In genomic region chr9:89882583-89882982, GRCm38 (mm10) we compare ENCODE assay signal across 19 mouse cellular contexts. TPM values are rescaled to one million over a fixed set of nuclear protein-coding genes. Genes with fewer than 3 reads are reported as not detected.
DNase-seq lines count a peak whose midpoint lies in the region; ATAC-seq lines count a peak whose summit lies in the region.
"Had no signal": no experiment of that assay in that cellular context is flagged by ENCODE, and none has a peak within 500 bp of the region (broad histone marks: within the 10 kb centered on the region; RNA-seq: fewer than 3 reads in every experiment).

No protein-coding gene starts in this region.

- no peak overlapping the region for H3K9ac ChIP-seq in hindbrain, embryonic 14.5 days
- H3K9ac ChIP-seq in hindbrain, embryonic 13.5 days: no peak overlapping the region
- H3K9ac ChIP-seq in midbrain, embryonic 11.5 days (ENCODE audit: low read length): no peak overlapping the region
- H3K9ac ChIP-seq in midbrain, embryonic 15.5 days: no peak overlapping the region
- H3K9ac ChIP-seq: embryonic facial prominence, embryonic 12.5 days; forebrain, embryonic 12.5 days; heart, embryonic 13.5 days had no signal

- WGBS in hindbrain, embryonic 14.5 days: 49% methylated on average over 7 of the region's 7 CpGs
- 47% methylated on average over 7 of the region's 7 CpGs for WGBS in hindbrain, embryonic 13.5 days
- 46% methylated on average over 7 of the region's 7 CpGs for WGBS in midbrain, embryonic 11.5 days
- WGBS in midbrain, embryonic 15.5 days: 61% methylated on average over 7 of the region's 7 CpGs

- no peak for ATAC-seq in hindbrain, embryonic 14.5 days (ENCODE audit: low FRiP score)
- no peak for ATAC-seq in hindbrain, embryonic 13.5 days (ENCODE audit: low FRiP score)
- no peak for ATAC-seq in midbrain, embryonic 11.5 days (ENCODE audit: low FRiP score)
- no peak for ATAC-seq in midbrain, embryonic 15.5 days (replicated peaks)
- ATAC-seq in activated CD4-positive, CD25-positive, alpha-beta regulatory T cell, adult 4 months: no peak
- ATAC-seq: forebrain, embryonic 16.5 days; hindbrain, postnatal 0 days had no signal

- no peak overlapping the region for H3K27ac ChIP-seq in hindbrain, embryonic 14.5 days
- no peak overlapping the region for H3K27ac ChIP-seq in hindbrain, embryonic 13.5 days
- H3K27ac ChIP-seq in midbrain, embryonic 11.5 days (ENCODE audit: low read depth, low read length): no peak overlapping the region
- no peak overlapping the region for H3K27ac ChIP-seq in midbrain, embryonic 15.5 days
- H3K27ac ChIP-seq: embryonic facial prominence, embryonic 12.5 days; forebrain, embryonic 12.5 days; heart, embryonic 13.5 days; hindbrain, postnatal 0 days had no signal

- no peaks in the 10 kb centered on the region for H3K4me1 ChIP-seq in hindbrain, embryonic 14.5 days (replicated peaks; ENCODE audit: control insufficient read depth, insufficient read depth, low read length)
- H3K4me1 ChIP-seq in hindbrain, embryonic 13.5 days (replicated peaks): no peaks in the 10 kb centered on the region
- no peaks in the 10 kb centered on the region for H3K4me1 ChIP-seq in midbrain, embryonic 11.5 days (ENCODE audit: control insufficient read depth, insufficient read depth, low read length)
- no peaks in the 10 kb centered on the region for H3K4me1 ChIP-seq in midbrain, embryonic 15.5 days
- H3K4me1 ChIP-seq: embryonic facial prominence, embryonic 12.5 days; forebrain, embryonic 12.5 days; heart, embryonic 13.5 days had no signal

- peaks cover 37% of the 10 kb centered on the region for H3K27me3 ChIP-seq in hindbrain, embryonic 14.5 days (ENCODE audit: control insufficient read depth, insufficient read depth, low read length)
- H3K27me3 ChIP-seq in hindbrain, embryonic 13.5 days: peaks cover 57% of the 10 kb centered on the region
- H3K27me3 ChIP-seq in midbrain, embryonic 11.5 days (ENCODE audit: control insufficient read depth, insufficient read depth, low read length): peaks cover 24% of the 10 kb centered on the region
- peaks cover 16% of the 10 kb centered on the region for H3K27me3 ChIP-seq in midbrain, embryonic 15.5 days (replicated peaks)

- H3K4me3 ChIP-seq in hindbrain, embryonic 14.5 days (replicated peaks; ENCODE audit: low read length): no peak overlapping the region
- no peak overlapping the region for H3K4me3 ChIP-seq in hindbrain, embryonic 13.5 days
- no peak overlapping the region for H3K4me3 ChIP-seq in midbrain, embryonic 11.5 days (ENCODE audit: low read depth, low read length)
- H3K4me3 ChIP-seq in midbrain, embryonic 15.5 days: no peak overlapping the region
- H3K4me3 ChIP-seq: embryonic facial prominence, embryonic 12.5 days; forebrain, embryonic 12.5 days; heart, embryonic 13.5 days had no signal

- H3K4me2 ChIP-seq in hindbrain, embryonic 14.5 days (replicated peaks): no peak overlapping the region
- no peak overlapping the region for H3K4me2 ChIP-seq in hindbrain, embryonic 13.5 days
- H3K4me2 ChIP-seq in midbrain, embryonic 11.5 days: no peak overlapping the region
- H3K4me2 ChIP-seq in midbrain, embryonic 15.5 days: no peak overlapping the region
- H3K4me2 ChIP-seq: embryonic facial prominence, embryonic 12.5 days; forebrain, embryonic 12.5 days; heart, embryonic 13.5 days had no signal

- no peaks in the 10 kb centered on the region for H3K36me3 ChIP-seq in hindbrain, embryonic 14.5 days (replicated peaks; ENCODE audit: control insufficient read depth, insufficient read depth)
- H3K36me3 ChIP-seq in hindbrain, embryonic 13.5 days: no peaks in the 10 kb centered on the region
- no peaks in the 10 kb centered on the region for H3K36me3 ChIP-seq in midbrain, embryonic 11.5 days (ENCODE audit: control insufficient read depth, insufficient read depth, low read length)
- H3K36me3 ChIP-seq in midbrain, embryonic 15.5 days (replicated peaks): no peaks in the 10 kb centered on the region
- H3K36me3 ChIP-seq: embryonic facial prominence, embryonic 12.5 days; forebrain, embryonic 12.5 days; heart, embryonic 13.5 days had no signal

- peak; percentile 47 for DNase-seq in hindbrain, embryonic 14.5 days (ENCODE audit: low spot score)
- peak; percentile 94 for DNase-seq in midbrain, embryonic 11.5 days (ENCODE audit: low spot score, missing footprints)
- DNase-seq in retina, embryonic 14.5 days (ENCODE audit: low spot score): peak; percentile 43
- DNase-seq in thymus, postnatal 25 days: no peak
- DNase-seq: adrenal gland, postnatal 10 days; cerebellum, adult 11-12 months; cerebellum, adult 9-10 months; cerebellum, postnatal 25 days; gastrocnemius, postnatal 14 days; heart, postnatal 36 days had no signal

- H3K9me3 ChIP-seq in hindbrain, embryonic 14.5 days (ENCODE audit: control insufficient read depth, low read length): peaks cover 14% of the 10 kb centered on the region
- H3K9me3 ChIP-seq in hindbrain, embryonic 13.5 days: peaks cover 6% of the 10 kb centered on the region
- H3K9me3 ChIP-seq in midbrain, embryonic 11.5 days (ENCODE audit: control insufficient read depth, low read length): no peaks in the 10 kb centered on the region
- no peaks in the 10 kb centered on the region for H3K9me3 ChIP-seq in midbrain, embryonic 15.5 days

RNA-seq across cellular contexts. Expression of gene Rasgrf1, which starts 27.1 kb away (rescaled TPM):
- polyA plus RNA-seq in hindbrain, embryonic 14.5 days (2014; fragmentation: Nextera tagmentation; extraction: Ambion mirVana): 9.7 and 10.1 TPM in 2 replicates
- 1.8 and 2.1 TPM in 2 replicates for polyA plus RNA-seq in hindbrain, embryonic 13.5 days (2015; fragmentation: Nextera tagmentation; extraction: Ambion mirVana)
- polyA plus RNA-seq in midbrain, embryonic 11.5 days (2014; fragmentation: Nextera tagmentation; extraction: Ambion mirVana): 0.07 and 0.18 TPM in 2 replicates
- 4.4 and 5.3 TPM in 2 replicates for polyA plus RNA-seq in midbrain, embryonic 15.5 days (2015; fragmentation: Nextera tagmentation; extraction: Ambion mirVana)
- polyA plus RNA-seq in activated CD4-positive, CD25-positive, alpha-beta regulatory T cell, adult 4 months (2017; shearing (Covaris generic)): not detected
- polyA plus RNA-seq: heart, postnatal 0 days had no signal
